Mouse (Mus musculus): Measurements from ENCODE around the gene Urm1.

DNA sequence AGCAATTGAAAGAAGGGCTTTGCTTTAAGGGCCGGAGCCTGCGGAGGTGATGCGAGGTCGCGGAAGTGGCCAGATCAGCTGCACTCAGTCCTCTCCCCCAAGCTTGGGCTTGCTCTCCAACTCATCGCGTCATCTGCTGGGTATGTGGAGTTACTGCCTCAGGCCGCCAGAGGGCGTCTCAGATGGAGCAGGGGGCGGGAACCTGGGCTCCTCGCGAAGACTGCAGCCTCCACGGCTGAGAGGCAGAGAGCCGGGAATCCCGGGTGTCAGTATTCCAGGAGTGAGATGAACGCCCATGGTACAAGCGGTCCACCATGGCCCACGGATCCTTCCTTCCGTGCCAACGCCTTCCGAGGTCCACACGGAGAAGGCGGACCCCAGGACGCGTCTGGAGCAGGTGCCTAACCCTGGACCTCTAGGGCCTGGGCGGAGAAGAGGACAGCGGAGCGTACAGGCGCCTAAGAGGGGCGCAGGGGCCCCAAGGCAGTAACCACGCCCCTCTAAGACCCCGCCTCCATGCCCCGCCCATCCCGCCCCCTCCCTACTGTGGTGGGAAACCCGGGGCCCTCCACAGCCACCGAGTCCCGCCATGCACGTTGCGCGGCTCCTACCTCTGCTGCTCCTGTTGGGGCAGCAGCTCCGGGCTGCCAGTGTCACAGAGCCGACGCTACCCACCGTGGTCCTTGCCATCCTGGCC, 49.2 kb downstream of the Urm1 start, which contains the start of gene Cercam:
- no peak for TF ChIP-seq GATA1 (IDR thresholded peaks at IDR 0.05; ENCODE audit: borderline replicate concordance, low read length)
- TF ChIP-seq FLI1 (IDR thresholded peaks at IDR 0.05; ENCODE audit: low read length), result no peak
